Mouse (Mus musculus) forebrain, embryonic 13.5 days (tissue): ENCODE results near the gene Copb1. TPM values are rescaled to one million over a fixed set of nuclear protein-coding genes. Genes with fewer than 3 reads are reported as not detected.

Experiments
- ATAC-seq: fragments of 200-750 bp; cut with Nextera tagmentation; 2 replicates; pipeline ENCODE4 v1.8.0; 2017
- H3K27ac ChIP-seq: fragments of 300-500 bp; sonication (generic); 2 replicates; pipeline ENCODE4 v1.5.1; 2015; ENCODE audit warnings: inconsistent platforms, mild to moderate bottlenecking, moderate library complexity
- H3K27me3 ChIP-seq: fragments of 300-500 bp; sonication (generic); 2 replicates; pipeline ENCODE4 v1.6.1; 2015; ENCODE audit warnings: mild to moderate bottlenecking, inconsistent platforms
- H3K36me3 ChIP-seq: fragments of 300-500 bp; sonication (generic); 2 replicates; pipeline ENCODE4 v1.6.1; 2015; ENCODE audit warnings: mild to moderate bottlenecking, inconsistent platforms; ENCODE audit not compliant: poor library complexity, severe bottlenecking
- H3K4me1 ChIP-seq: fragments of 300-500 bp; sonication (generic); 2 replicates; pipeline ENCODE4 v1.6.1; 2015; ENCODE audit warnings: inconsistent platforms
- H3K4me2 ChIP-seq: fragments of 300-500 bp; sonication (generic); 2 replicates; pipeline ENCODE4 v1.6.1; 2015; ENCODE audit warnings: inconsistent platforms, mild to moderate bottlenecking, moderate library complexity
- H3K4me3 ChIP-seq: fragments of 300-500 bp; sonication (generic); 2 replicates; pipeline ENCODE4 v1.5.1; 2015; ENCODE audit warnings: mild to moderate bottlenecking, inconsistent platforms
- H3K9ac ChIP-seq: fragments of 300-500 bp; sonication (generic); 2 replicates; pipeline ENCODE4 v1.6.1; 2015; ENCODE audit warnings: mild to moderate bottlenecking, inconsistent platforms
- H3K9me3 ChIP-seq: fragments of 300-500 bp; sonication (generic); replicated peaks from 2 replicates; pipeline ENCODE4 v1.6.1; 2016; ENCODE audit warnings: inconsistent platforms
- WGBS: fragments of 180-500 bp; shearing (Covaris S2); methylation state at CpG from one replicate; pipeline ENCODE4 v1.1.7; 2015; 5-methylcytosine and 5-hydroxymethylcytosine counted together
- polyA plus RNA-seq: library from polyadenylated mRNA; unstranded; fragments of >200 nt; fragmentation: Nextera tagmentation; extraction: Ambion mirVana; gene quantifications from 2 replicates; pipeline ENCODE4 v1.2.1, GENCODE M21; 2015

Gene Copb1
- polyA plus RNA-seq, 1 experiment from 2014 or later, result 84.1 TPM

GRCm38 (mm10) chr7:114281671-114282070 lies 27.2 kb upstream of the Copb1 start:
- no peaks in the 10 kb centered on the region for H3K36me3 ChIP-seq
- no peaks in the 10 kb centered on the region for H3K4me1 ChIP-seq
- H3K27me3 ChIP-seq, result no peaks in the 10 kb centered on the region
- H3K4me3 ChIP-seq, result no peak overlapping the region
- H3K9me3 ChIP-seq, result no peaks in the 10 kb centered on the region
- 62% methylated on average over 3 of the region's 3 CpGs for WGBS
- ATAC-seq, result peak; percentile 59; the same call in 1 of the 2 replicates
- H3K4me2 ChIP-seq, result no peak overlapping the region
- H3K27ac ChIP-seq, result no peak overlapping the region
- no peak overlapping the region for H3K9ac ChIP-seq

- peak within 1 kb of the TSS; percentile 92 for H3K4me2 ChIP-seq
- WGBS, result under 1% methylated on average over 39 of the region's 39 CpGs
Observed at GRCm38 (mm10) chr7:114276005-114276752, 21.7 kb upstream of the Copb1 start, which contains the start of gene Psma1. Gene Psma1 (minus strand): TSS chr7:114276118.

GRCm38 (mm10) chr7:114275372-114276004 lies 21.0 kb upstream of the Copb1 start:
- Histone ChIP-seq H3K4me1 (peaks cover 11% of the 10 kb centered on the region), H3K27ac (peak overlapping the region; percentile 61), H3K4me3 (peak overlapping the region; percentile 97), H3K9ac (peak overlapping the region; percentile 94), H3K27me3 (no peaks in the 10 kb centered on the region), H3K9me3 (no peaks in the 10 kb centered on the region), H3K36me3 (peaks cover 34% of the 10 kb centered on the region), H3K4me2 (peak overlapping the region; percentile 92)
- no peak for ATAC-seq
- under 1% methylated on average over 24 of the region's 24 CpGs for WGBS

More at GRCm38 (mm10) chr7:114276005-114276752, 21.7 kb upstream of the Copb1 start, which contains the start of gene Psma1:
- H3K27me3 ChIP-seq, result no peaks in the 10 kb centered on the region
- ATAC-seq, result peak; percentile 95
- peaks cover 11% of the 10 kb centered on the region for H3K4me1 ChIP-seq
- no peaks in the 10 kb centered on the region for H3K9me3 ChIP-seq
- H3K36me3 ChIP-seq, result peaks cover 27% of the 10 kb centered on the region
- peak within 1 kb of the TSS; percentile 61 for H3K27ac ChIP-seq
- peak within 1 kb of the TSS; percentile 94 for H3K9ac ChIP-seq
- peak within 1 kb of the TSS; percentile 97 for H3K4me3 ChIP-seq

GRCm38 (mm10) chr7:114268446-114268845 lies 13.9 kb upstream of the Copb1 start:
- H3K27ac ChIP-seq, result no peak overlapping the region
- no peak overlapping the region for H3K4me3 ChIP-seq
- H3K27me3 ChIP-seq, result no peaks in the 10 kb centered on the region
- no peak overlapping the region for H3K9ac ChIP-seq
- WGBS, result 98% methylated on average over 5 of the region's 5 CpGs
- ATAC-seq, result no peak
- peaks cover 90% of the 10 kb centered on the region for H3K36me3 ChIP-seq
- no peaks in the 10 kb centered on the region for H3K4me1 ChIP-seq
- 0 out of 2 replicates have a peak, but pooled peaks cover 2% of the 10 kb centered on the region for H3K9me3 ChIP-seq
- no peak overlapping the region for H3K4me2 ChIP-seq

- ATAC-seq, result no peak
- peaks cover 47% of the 10 kb centered on the region for H3K36me3 ChIP-seq
- no peak overlapping the region for H3K27ac ChIP-seq
- no peaks in the 10 kb centered on the region for H3K9me3 ChIP-seq
- 97% methylated on average over 3 of the region's 3 CpGs for WGBS
- no peaks in the 10 kb centered on the region for H3K27me3 ChIP-seq
- H3K4me3 ChIP-seq, result no peak overlapping the region
- H3K9ac ChIP-seq, result no peak overlapping the region
- peaks cover 4% of the 10 kb centered on the region for H3K4me1 ChIP-seq
- H3K4me2 ChIP-seq, result no peak overlapping the region
Observed at GRCm38 (mm10) chr7:114251684-114252083, 2.8 kb downstream of the Copb1 start.

GRCm38 (mm10) chr7:114233980-114234379 lies 20.5 kb downstream of the Copb1 start:
- WGBS, result 82% methylated on average over 7 of the region's 7 CpGs
- Histone ChIP-seq H3K9me3 (no peaks in the 10 kb centered on the region), H3K27ac (no peak overlapping the region), H3K9ac (no peak overlapping the region), H3K4me3 (no peak overlapping the region), H3K36me3 (peaks cover 67% of the 10 kb centered on the region), H3K4me1 (no peaks in the 10 kb centered on the region), H3K27me3 (no peaks in the 10 kb centered on the region), H3K4me2 (no peak overlapping the region)
- no peak for ATAC-seq

GRCm38 (mm10) chr7:114232982-114233381 lies 21.5 kb downstream of the Copb1 start:
- H3K36me3 ChIP-seq, result peaks cover 68% of the 10 kb centered on the region

GRCm38 (mm10) chr7:114231857-114232256 lies 22.7 kb downstream of the Copb1 start:
- Histone ChIP-seq H3K9me3 (no peaks in the 10 kb centered on the region), H3K4me2 (no peak overlapping the region), H3K36me3 (peaks cover 67% of the 10 kb centered on the region), H3K9ac (no peak overlapping the region), H3K4me3 (no peak overlapping the region), H3K27ac (no peak overlapping the region), H3K4me1 (no peaks in the 10 kb centered on the region), H3K27me3 (no peaks in the 10 kb centered on the region)
- no peak for ATAC-seq
- 92% methylated on average over 3 of the region's 3 CpGs for WGBS

More at GRCm38 (mm10) chr7:114232982-114233381, 21.5 kb downstream of the Copb1 start:
- Histone ChIP-seq H3K4me3 (no peak overlapping the region), H3K9ac (no peak overlapping the region), H3K4me2 (no peak overlapping the region), H3K9me3 (no peaks in the 10 kb centered on the region), H3K4me1 (no peaks in the 10 kb centered on the region), H3K27me3 (no peaks in the 10 kb centered on the region), H3K27ac (no peak overlapping the region)
- no peak for ATAC-seq
- 94% methylated on average over 7 of the region's 7 CpGs for WGBS

- H3K27me3 ChIP-seq, result no peaks in the 10 kb centered on the region
- H3K4me1 ChIP-seq, result no peaks in the 10 kb centered on the region
- no peak overlapping the region for H3K4me2 ChIP-seq
- no peak overlapping the region for H3K9ac ChIP-seq
- no peak overlapping the region for H3K4me3 ChIP-seq
- ATAC-seq, result no peak
- WGBS, result 88% methylated on average over 1 of the region's 1 CpGs
- H3K36me3 ChIP-seq, result peaks cover 59% of the 10 kb centered on the region
- no peak overlapping the region for H3K27ac ChIP-seq
- H3K9me3 ChIP-seq, result no peaks in the 10 kb centered on the region
Observed at GRCm38 (mm10) chr7:114226521-114226920, 28.0 kb downstream of the Copb1 start.

- Histone ChIP-seq H3K27ac (no peak overlapping the region), H3K4me2 (no peak overlapping the region), H3K27me3 (no peaks in the 10 kb centered on the region), H3K4me1 (no peaks in the 10 kb centered on the region), H3K36me3 (peaks cover 57% of the 10 kb centered on the region), H3K9ac (no peak overlapping the region), H3K4me3 (no peak overlapping the region), H3K9me3 (no peaks in the 10 kb centered on the region)
- ATAC-seq, result no peak
- WGBS, result 90% methylated on average over 4 of the region's 4 CpGs
Observed at GRCm38 (mm10) chr7:114220433-114220832, 34.1 kb downstream of the Copb1 start.

- H3K27me3 ChIP-seq, result no peaks in the 10 kb centered on the region
- no peak overlapping the region for H3K9ac ChIP-seq
- no peak overlapping the region for H3K4me2 ChIP-seq
- peaks cover 64% of the 10 kb centered on the region for H3K36me3 ChIP-seq
- 90% methylated on average over 2 of the region's 2 CpGs for WGBS
- no peak overlapping the region for H3K4me3 ChIP-seq
- no peak for ATAC-seq
- H3K27ac ChIP-seq, result no peak overlapping the region
- H3K4me1 ChIP-seq, result no peaks in the 10 kb centered on the region
- no peaks in the 10 kb centered on the region for H3K9me3 ChIP-seq
Observed at GRCm38 (mm10) chr7:114216908-114217307, 37.6 kb downstream of the Copb1 start.

GRCm38 (mm10) chr7:114214385-114214784 lies 40.1 kb downstream of the Copb1 start:
- Histone ChIP-seq H3K4me1 (no peaks in the 10 kb centered on the region), H3K9me3 (no peaks in the 10 kb centered on the region), H3K4me3 (no peak overlapping the region), H3K9ac (no peak overlapping the region), H3K27ac (no peak overlapping the region), H3K36me3 (peaks cover 43% of the 10 kb centered on the region), H3K27me3 (no peaks in the 10 kb centered on the region), H3K4me2 (no peak overlapping the region)
- no peak for ATAC-seq
- WGBS, result 93% methylated on average over 1 of the region's 1 CpGs
